In the genomic region with DNA sequence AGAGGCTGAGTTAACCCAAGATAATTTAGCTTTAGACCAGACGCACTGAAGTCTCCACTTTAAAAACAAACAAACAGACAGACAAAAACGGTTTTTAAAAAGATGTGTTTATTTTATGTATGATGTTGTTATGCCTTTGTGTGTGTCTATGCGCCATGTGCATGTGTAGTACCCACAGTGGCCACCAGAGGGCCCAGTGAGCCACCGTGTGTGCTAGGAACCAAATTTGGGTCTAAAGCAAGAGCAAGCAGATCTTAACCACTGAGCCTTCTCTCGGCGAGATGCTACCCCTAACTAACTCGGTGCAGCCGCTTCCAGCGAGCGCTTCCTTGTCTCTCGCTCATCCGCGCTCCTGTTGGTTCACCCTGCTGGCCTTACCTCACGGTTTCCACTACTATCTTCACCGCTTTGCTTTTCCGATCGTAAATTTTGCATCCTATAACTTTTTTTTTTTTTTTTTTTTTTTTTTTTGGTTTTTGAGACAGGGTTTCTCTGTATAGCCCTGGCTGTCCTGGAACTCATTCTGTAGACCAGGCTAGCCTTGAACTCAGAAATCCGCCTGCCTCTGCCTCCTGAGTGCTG, we compare ENCODE assay signal across 8 mouse cellular contexts.
DNase-seq lines count a peak whose midpoint lies in the region; ATAC-seq lines count a peak whose summit lies in the region.

No protein-coding gene starts in this region.

- H3K9me3 ChIP-seq in neural tube, embryonic 15.5 days (replicated peaks), result no peaks in the 10 kb centered on the region

- 71% methylated on average over 18 of the region's 18 CpGs for WGBS in neural tube, embryonic 15.5 days

- no peak for ATAC-seq in neural tube, embryonic 15.5 days (ENCODE audit: low FRiP score)

- H3K4me2 ChIP-seq in neural tube, embryonic 15.5 days, result no peak overlapping the region

- no peaks in the 10 kb centered on the region; the same call in 1 of the 2 replicates for H3K36me3 ChIP-seq in neural tube, embryonic 15.5 days

- no peak overlapping the region for H3K4me3 ChIP-seq in neural tube, embryonic 15.5 days (replicated peaks)

- H3K9ac ChIP-seq in neural tube, embryonic 15.5 days (replicated peaks), result no peak overlapping the region

- 0 out of 2 replicates have a peak, but pooled peaks cover 6% of the 10 kb centered on the region for H3K4me1 ChIP-seq in neural tube, embryonic 15.5 days

- no peaks in the 10 kb centered on the region for H3K27me3 ChIP-seq in neural tube, embryonic 15.5 days (replicated peaks)

- peak; percentile 43 for DNase-seq in embryo, embryonic 10 days (ENCODE audit: low spot score)
- no peak for DNase-seq in embryo, embryonic 9.5 days (ENCODE audit: extremely low spot score)
- DNase-seq in neural tube, embryonic 10.5 days (ENCODE audit: extremely low spot score, low spot score), result peak; percentile 54
- DNase-seq in kidney, postnatal 4 days, result peak; percentile 47 to 52
- DNase-seq in spleen, adult 12 weeks (ENCODE audit: low spot score), result peak; percentile 63
- no peak for DNase-seq in ovary, adult 18-20 months (ENCODE audit: low spot score)
- no peak for DNase-seq in left cerebral cortex, adult 11 months (ENCODE audit: low spot score)

- no peak overlapping the region for H3K27ac ChIP-seq in neural tube, embryonic 15.5 days (replicated peaks)

Comparison
In these comparisons a context has a peak if more than half of its experiments do, and no peak if none do; other contexts are left out.
1. DNase-seq: peak in embryo, embryonic 10 days (single experiment), neural tube, embryonic 10.5 days (single experiment), kidney, postnatal 4 days (2 of 2) and spleen, adult 12 weeks (single experiment); none in embryo, embryonic 9.5 days (single experiment), ovary, adult 18-20 months (single experiment) and left cerebral cortex, adult 11 months (single experiment).